Mouse (Mus musculus) spleen, adult 2 months (tissue): ENCODE measurements at regions not wholly inside any gene's neighbourhood (a gene's known extent, or its start where the extent isn't known, plus 50 kb on each side); places are given as distances from the start of the nearest gene placed in this dataset.

ENCODE experiments used
- DNase-seq, 2 experiments: peaks; one replicate each; pipeline versions ENCODE4 v3.0.0 to v3.0.0-alpha.2; 2012 to 2021; ENCODE audit warnings: low spot score in 2 of 2, low read depth in 1 of 2
- H3K27ac ChIP-seq: fragments of 200-500 bp; 2 replicates; pipeline ENCODE4 v1.5.1; 2012; ENCODE audit warnings: low read length, inconsistent platforms; ENCODE audit not compliant: insufficient read depth
- H3K27me3 ChIP-seq: fragments of 200-500 bp; 2 replicates; pipeline ENCODE4 v1.6.1; 2012; ENCODE audit warnings: mild to moderate bottlenecking, moderate library complexity, low read length, inconsistent platforms; ENCODE audit not compliant: control insufficient read depth, insufficient read depth
- H3K36me3 ChIP-seq: fragments of 200-500 bp; 2 replicates; pipeline ENCODE4 v1.6.1; 2012; ENCODE audit warnings: mild to moderate bottlenecking, low read length, inconsistent platforms; ENCODE audit not compliant: control insufficient read depth, insufficient read depth
- H3K4me1 ChIP-seq: fragments of 200-500 bp; 2 replicates; pipeline ENCODE4 v1.6.1; 2011; ENCODE audit warnings: inconsistent platforms; ENCODE audit not compliant: control insufficient read depth, insufficient read depth, insufficient read length
- H3K4me3 ChIP-seq: fragments of 200-500 bp; 2 replicates; pipeline ENCODE4 v1.5.1; 2011; ENCODE audit warnings: mild to moderate bottlenecking, inconsistent platforms; ENCODE audit not compliant: insufficient read depth, insufficient read length; ENCODE audit errors: extremely low read depth
- CTCF ChIP-seq: fragments of 200-500 bp; IDR thresholded peaks from 2 replicates; pipeline ENCODE4 v1.5.1; 2011; ENCODE audit warnings: mild to moderate bottlenecking, inconsistent platforms; ENCODE audit not compliant: insufficient read depth, insufficient read length, insufficient replicate concordance; ENCODE audit errors: extremely low read depth
- POLR2A ChIP-seq: fragments of 200-500 bp; IDR thresholded peaks from 2 replicates; pipeline ENCODE4 v1.6.1; 2011; ENCODE audit warnings: low read depth, low read length, inconsistent platforms
- WGBS: fragments of 180-500 bp; shearing (Covaris S2); methylation state at CpG from one replicate; pipeline ENCODE4 v1.1.7; 2018; 5-methylcytosine and 5-hydroxymethylcytosine counted together

GRCm38 (mm10) chr6:94772868-94773603, 73.1 kb upstream of the Lrig1 start:
- 37% methylated on average over 12 of the region's 12 CpGs for WGBS
- DNase-seq, result no peak
- Histone ChIP-seq H3K4me1 (no peaks in the 10 kb centered on the region), H3K36me3 (no peaks in the 10 kb centered on the region), H3K4me3 (no peak overlapping the region), H3K27ac (no peak overlapping the region), H3K27me3 (peaks cover 3% of the 10 kb centered on the region; the same call in 1 of the 2 replicates)
- TF ChIP-seq POLR2A (no peak), CTCF (no peak)

- Histone ChIP-seq H3K4me3 (no peak overlapping the region), H3K27ac (no peak overlapping the region), H3K36me3 (no peaks in the 10 kb centered on the region), H3K27me3 (peaks cover 3% of the 10 kb centered on the region; the same call in 1 of the 2 replicates), H3K4me1 (no peaks in the 10 kb centered on the region)
- 40% methylated on average over 7 of the region's 7 CpGs for WGBS
- DNase-seq, result no peak
- no peak for TF ChIP-seq POLR2A
Measured at GRCm38 (mm10) chr6:94772391-94772790, 72.4 kb upstream of the Lrig1 start.

GRCm38 (mm10) chr6:94768230-94768629, 68.3 kb upstream of the Lrig1 start:
- Histone ChIP-seq H3K36me3 (no peaks in the 10 kb centered on the region), H3K27ac (no peak overlapping the region), H3K27me3 (no peaks in the 10 kb centered on the region), H3K4me3 (no peak overlapping the region), H3K4me1 (no peaks in the 10 kb centered on the region)
- WGBS, result 85% methylated on average over 5 of the region's 5 CpGs
- DNase-seq, result no peak
- TF ChIP-seq POLR2A, result no peak
- no peak for TF ChIP-seq CTCF

- 87% methylated on average over 6 of the region's 6 CpGs for WGBS
- no peaks in the 10 kb centered on the region; the same call in 1 of the 2 replicates for H3K27me3 ChIP-seq
Measured at GRCm38 (mm10) chr6:94765724-94766123, 65.8 kb upstream of the Lrig1 start.

GRCm38 (mm10) chr6:94761341-94761740, 61.4 kb upstream of the Lrig1 start:
- DNase-seq, result no peak
- Histone ChIP-seq H3K27me3 (peaks cover 3% of the 10 kb centered on the region; the same call in 1 of the 2 replicates), H3K4me1 (peaks cover 9% of the 10 kb centered on the region; the same call in 1 of the 2 replicates), H3K27ac (no peak overlapping the region), H3K4me3 (no peak overlapping the region), H3K36me3 (no peaks in the 10 kb centered on the region)
- WGBS, result 11% methylated on average over 6 of the region's 6 CpGs
- TF ChIP-seq POLR2A (no peak), CTCF (no peak)

More at GRCm38 (mm10) chr6:94765724-94766123, 65.8 kb upstream of the Lrig1 start:
- no peak for DNase-seq
- Histone ChIP-seq H3K27ac (no peak overlapping the region), H3K4me3 (no peak overlapping the region), H3K4me1 (peaks cover 5% of the 10 kb centered on the region; the same call in 1 of the 2 replicates), H3K36me3 (no peaks in the 10 kb centered on the region)
- TF ChIP-seq CTCF, result no peak
- TF ChIP-seq POLR2A, result no peak

- H3K36me3 ChIP-seq, result no peaks in the 10 kb centered on the region
- DNase-seq, result peak; percentile 59 to 72
- 11% methylated on average over 17 of the region's 17 CpGs for WGBS
- H3K4me1 ChIP-seq, result peaks cover 9% of the 10 kb centered on the region; the same call in 1 of the 2 replicates
- no peak for TF ChIP-seq CTCF
- TF ChIP-seq POLR2A, result no peak
- H3K4me3 ChIP-seq, result no peak overlapping the region
- no peak overlapping the region for H3K27ac ChIP-seq
- H3K27me3 ChIP-seq, result peaks cover 3% of the 10 kb centered on the region; the same call in 1 of the 2 replicates
Measured at GRCm38 (mm10) chr6:94760629-94761111, 60.7 kb upstream of the Lrig1 start.

- no peaks in the 10 kb centered on the region for H3K36me3 ChIP-seq
- peaks cover 9% of the 10 kb centered on the region; the same call in 1 of the 2 replicates for H3K4me1 ChIP-seq
- no peak for DNase-seq
- H3K27ac ChIP-seq, result no peak overlapping the region
- WGBS, result 81% methylated on average over 1 of the region's 1 CpGs
- no peak overlapping the region for H3K4me3 ChIP-seq
- TF ChIP-seq CTCF (no peak), POLR2A (no peak)
- peaks cover 3% of the 10 kb centered on the region; the same call in 1 of the 2 replicates for H3K27me3 ChIP-seq
Measured at GRCm38 (mm10) chr6:94759649-94760048, 59.7 kb upstream of the Lrig1 start.
